Mouse (Mus musculus): ENCODE data around the gene Atp23. TPM values are rescaled to one million over a fixed set of nuclear protein-coding genes. Genes with fewer than 3 reads are reported as not detected.
A peak's percentile ranks its signal among the peaks of the same experiment; 100 is the strongest.

The Atp23 gene
- polyA plus RNA-seq, 1 experiment from 2014 or later, result 6.2 TPM

DNA sequence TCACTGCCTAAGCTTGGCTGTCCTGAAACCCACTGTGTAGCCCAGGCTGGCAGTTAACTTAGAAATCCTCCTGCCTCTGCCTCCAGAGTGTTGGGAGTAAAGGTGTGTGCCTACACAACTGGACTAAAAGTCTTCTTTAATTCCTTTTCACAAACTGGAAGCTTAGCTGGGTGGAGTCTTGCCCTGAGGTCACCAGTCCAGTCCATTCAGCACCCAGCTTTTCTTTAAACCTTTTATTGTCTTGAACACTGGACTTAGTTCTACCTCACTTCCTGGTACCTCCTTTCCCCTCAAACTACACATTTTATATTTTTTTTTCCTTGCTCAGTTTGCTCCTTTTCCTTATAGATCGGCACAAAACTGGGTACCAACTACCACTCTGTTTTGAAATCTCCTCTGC, 10.3 kb upstream of the Atp23 start:
- Histone ChIP-seq H3K27ac (replicated peaks) (no peak overlapping the region), H3K9me3 (replicated peaks) (no peaks in the 10 kb centered on the region), H3K4me1 (replicated peaks) (no peaks in the 10 kb centered on the region), H3K4me2 (no peak overlapping the region), H3K9ac (no peak overlapping the region), H3K27me3 (no peaks in the 10 kb centered on the region), H3K36me3 (replicated peaks) (no peaks in the 10 kb centered on the region), H3K4me3 (replicated peaks) (no peak overlapping the region)
- WGBS (ENCODE audit: insufficient replicate concordance), result 64% methylated on average over 1 of the region's 1 CpGs
- ATAC-seq (ENCODE audit: insufficient read depth), result no peak

DNA sequence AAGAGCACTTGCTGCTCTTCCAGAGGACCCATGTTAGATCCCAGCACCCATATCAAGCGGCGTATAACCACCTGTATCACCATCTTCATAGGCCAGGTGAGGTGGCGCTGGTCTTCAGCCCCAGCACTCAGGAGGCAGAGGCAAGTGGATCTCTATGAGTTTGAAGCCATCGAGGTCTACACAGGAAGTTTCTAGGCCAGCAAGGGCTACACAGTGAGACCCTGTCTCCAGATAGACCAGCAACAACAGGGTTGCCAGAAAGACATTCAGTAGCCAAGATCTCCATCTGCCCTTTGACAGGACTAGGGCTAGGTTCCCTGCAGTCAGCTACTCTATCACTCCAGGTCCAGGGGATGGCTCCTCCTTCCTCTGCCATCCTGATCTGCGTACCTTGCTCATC, 5.7 kb upstream of the Atp23 start:
- Histone ChIP-seq H3K9ac (no peak overlapping the region), H3K36me3 (replicated peaks) (no peaks in the 10 kb centered on the region), H3K9me3 (replicated peaks) (no peaks in the 10 kb centered on the region), H3K27ac (replicated peaks) (no peak overlapping the region), H3K4me2 (no peak overlapping the region), H3K4me3 (replicated peaks) (no peak overlapping the region), H3K4me1 (replicated peaks) (peaks cover 16% of the 10 kb centered on the region), H3K27me3 (no peaks in the 10 kb centered on the region)
- no peak for ATAC-seq (ENCODE audit: insufficient read depth)
- 75% methylated on average over 5 of the region's 5 CpGs for WGBS (ENCODE audit: insufficient replicate concordance)

- peak; percentile 72 for ATAC-seq (ENCODE audit: insufficient read depth)
- WGBS (ENCODE audit: insufficient replicate concordance), result under 1% methylated on average over 30 of the region's 30 CpGs
Observed at GRCm38 (mm10) chr10:126905650-126906075, 4.5 kb upstream of the Atp23 start.

GRCm38 (mm10) chr10:126905086-126905485, 3.9 kb upstream of the Atp23 start:
- H3K27me3 ChIP-seq, result no peaks in the 10 kb centered on the region
- peak overlapping the region; percentile 51; the same call in 1 of the 2 replicates for H3K9ac ChIP-seq
- no peaks in the 10 kb centered on the region for H3K9me3 ChIP-seq (replicated peaks)
- ATAC-seq (ENCODE audit: insufficient read depth), result no peak
- peak overlapping the region; percentile 73 for H3K27ac ChIP-seq (replicated peaks)
- peak overlapping the region; percentile 74 for H3K4me2 ChIP-seq
- 63% methylated on average over 8 of the region's 8 CpGs for WGBS (ENCODE audit: insufficient replicate concordance)
- peak overlapping the region; percentile 60 for H3K4me3 ChIP-seq (replicated peaks)
- H3K36me3 ChIP-seq (replicated peaks), result no peaks in the 10 kb centered on the region
- H3K4me1 ChIP-seq (replicated peaks), result peaks cover 30% of the 10 kb centered on the region

More at GRCm38 (mm10) chr10:126905650-126906075, 4.5 kb upstream of the Atp23 start:
- H3K27ac ChIP-seq (replicated peaks), result peak overlapping the region; percentile 73
- H3K36me3 ChIP-seq (replicated peaks), result no peaks in the 10 kb centered on the region
- no peaks in the 10 kb centered on the region for H3K27me3 ChIP-seq
- peak overlapping the region; percentile 60 for H3K4me3 ChIP-seq (replicated peaks)
- H3K4me2 ChIP-seq, result peak overlapping the region; percentile 74
- no peaks in the 10 kb centered on the region for H3K9me3 ChIP-seq (replicated peaks)
- peaks cover 26% of the 10 kb centered on the region for H3K4me1 ChIP-seq (replicated peaks)
- peak overlapping the region; percentile 51 for H3K9ac ChIP-seq

- no peak overlapping the region for H3K4me2 ChIP-seq
- no peak overlapping the region for H3K27ac ChIP-seq (replicated peaks)
- no peaks in the 10 kb centered on the region for H3K27me3 ChIP-seq
- ATAC-seq (ENCODE audit: insufficient read depth), result no peak
- WGBS (ENCODE audit: insufficient replicate concordance), result 24% methylated on average over 5 of the region's 5 CpGs
- H3K36me3 ChIP-seq (replicated peaks), result no peaks in the 10 kb centered on the region
- H3K4me3 ChIP-seq (replicated peaks), result no peak overlapping the region
- H3K9ac ChIP-seq, result no peak overlapping the region
- no peaks in the 10 kb centered on the region for H3K9me3 ChIP-seq (replicated peaks)
- peaks cover 36% of the 10 kb centered on the region for H3K4me1 ChIP-seq (replicated peaks)
Observed at GRCm38 (mm10) chr10:126904221-126904620, 3.1 kb upstream of the Atp23 start.

DNA sequence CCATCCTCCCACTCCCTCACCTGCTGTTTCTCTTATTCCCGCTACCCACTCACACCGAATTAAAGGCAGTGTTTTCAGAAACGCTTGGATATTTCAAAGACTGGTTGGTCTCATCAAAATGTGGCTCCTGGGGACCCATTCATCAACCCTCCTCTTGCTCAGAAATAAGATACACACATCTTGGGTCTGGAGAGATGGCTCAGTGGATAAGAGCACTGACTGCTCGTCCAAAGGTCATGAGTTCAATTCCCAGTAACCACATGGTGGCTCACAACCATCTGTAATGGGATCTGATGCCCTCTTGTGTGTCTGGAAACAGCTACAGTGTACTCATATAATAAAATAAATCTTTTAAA, 311 bp upstream of the Atp23 start:
- Histone ChIP-seq H3K4me2 (peak overlapping the region; percentile 94), H3K9ac (no peak overlapping the region), H3K9me3 (replicated peaks) (no peaks in the 10 kb centered on the region), H3K27me3 (no peaks in the 10 kb centered on the region), H3K4me3 (replicated peaks) (peak overlapping the region; percentile 66), H3K36me3 (replicated peaks) (no peaks in the 10 kb centered on the region; the same call in 1 of the 2 replicates), H3K4me1 (replicated peaks) (peaks cover 36% of the 10 kb centered on the region), H3K27ac (replicated peaks) (no peak overlapping the region)
- WGBS (ENCODE audit: insufficient replicate concordance), result 2% methylated on average over 4 of the region's 4 CpGs
- peak; percentile 2; the same call in 1 of the 2 replicates for ATAC-seq (ENCODE audit: insufficient read depth)

- Histone ChIP-seq H3K27me3 (no peaks in the 10 kb centered on the region), H3K9me3 (replicated peaks) (no peaks in the 10 kb centered on the region), H3K4me1 (replicated peaks) (peaks cover 22% of the 10 kb centered on the region), H3K27ac (replicated peaks) (no peak overlapping the region), H3K4me2 (no peak overlapping the region), H3K36me3 (replicated peaks) (peaks cover 30% of the 10 kb centered on the region), H3K4me3 (replicated peaks) (no peak overlapping the region), H3K9ac (no peak overlapping the region)
- WGBS (ENCODE audit: insufficient replicate concordance), result 68% methylated on average over 6 of the region's 6 CpGs
- ATAC-seq (ENCODE audit: insufficient read depth), result no peak
Observed at GRCm38 (mm10) chr10:126895891-126896290, 5.3 kb downstream of the Atp23 start.

- Histone ChIP-seq H3K4me1 (replicated peaks) (peaks cover 9% of the 10 kb centered on the region), H3K4me3 (replicated peaks) (no peak overlapping the region), H3K9ac (no peak overlapping the region), H3K27ac (replicated peaks) (no peak overlapping the region), H3K9me3 (replicated peaks) (no peaks in the 10 kb centered on the region), H3K27me3 (no peaks in the 10 kb centered on the region), H3K36me3 (replicated peaks) (peaks cover 46% of the 10 kb centered on the region), H3K4me2 (no peak overlapping the region)
- ATAC-seq (ENCODE audit: insufficient read depth), result no peak
- 82% methylated on average over 15 of the region's 15 CpGs for WGBS (ENCODE audit: insufficient replicate concordance)
Observed at GRCm38 (mm10) chr10:126894061-126894460, 7.1 kb downstream of the Atp23 start.

- Histone ChIP-seq H3K4me3 (replicated peaks) (no peak overlapping the region), H3K9me3 (replicated peaks) (no peaks in the 10 kb centered on the region), H3K27ac (replicated peaks) (no peak overlapping the region), H3K9ac (no peak overlapping the region), H3K4me2 (no peak overlapping the region), H3K4me1 (replicated peaks) (peaks cover 9% of the 10 kb centered on the region), H3K36me3 (replicated peaks) (peaks cover 53% of the 10 kb centered on the region), H3K27me3 (no peaks in the 10 kb centered on the region)
- no peak for ATAC-seq (ENCODE audit: insufficient read depth)
- 83% methylated on average over 7 of the region's 7 CpGs for WGBS (ENCODE audit: insufficient replicate concordance)
Observed at GRCm38 (mm10) chr10:126893145-126893544, 8.0 kb downstream of the Atp23 start.

DNA sequence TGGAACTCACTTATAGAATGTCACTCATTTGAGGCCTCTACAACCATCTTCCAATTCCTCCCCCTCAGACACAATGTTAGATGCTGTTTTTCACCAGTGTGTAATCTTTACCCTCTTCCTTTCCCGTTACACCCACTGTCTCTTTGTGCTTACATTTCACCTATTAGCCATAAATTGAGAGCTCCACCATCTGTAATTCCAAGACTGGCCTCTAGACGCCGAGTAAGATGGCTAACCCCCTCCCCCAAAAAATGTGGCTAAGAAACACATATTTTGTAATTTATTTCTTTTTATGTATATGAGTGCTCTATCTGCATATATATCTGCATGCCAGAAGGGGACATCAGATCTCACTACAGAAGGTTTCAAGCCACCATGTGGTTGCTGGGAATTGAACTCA, 27.4 kb downstream of the Atp23 start:
- 63% methylated on average over 3 of the region's 3 CpGs for WGBS (ENCODE audit: insufficient replicate concordance)
- Histone ChIP-seq H3K27ac (replicated peaks) (no peak overlapping the region), H3K9ac (no peak overlapping the region), H3K27me3 (no peaks in the 10 kb centered on the region), H3K36me3 (replicated peaks) (no peaks in the 10 kb centered on the region), H3K4me3 (replicated peaks) (no peak overlapping the region), H3K4me1 (replicated peaks) (no peaks in the 10 kb centered on the region), H3K4me2 (no peak overlapping the region), H3K9me3 (replicated peaks) (no peaks in the 10 kb centered on the region)
- no peak for ATAC-seq (ENCODE audit: insufficient read depth)

DNA sequence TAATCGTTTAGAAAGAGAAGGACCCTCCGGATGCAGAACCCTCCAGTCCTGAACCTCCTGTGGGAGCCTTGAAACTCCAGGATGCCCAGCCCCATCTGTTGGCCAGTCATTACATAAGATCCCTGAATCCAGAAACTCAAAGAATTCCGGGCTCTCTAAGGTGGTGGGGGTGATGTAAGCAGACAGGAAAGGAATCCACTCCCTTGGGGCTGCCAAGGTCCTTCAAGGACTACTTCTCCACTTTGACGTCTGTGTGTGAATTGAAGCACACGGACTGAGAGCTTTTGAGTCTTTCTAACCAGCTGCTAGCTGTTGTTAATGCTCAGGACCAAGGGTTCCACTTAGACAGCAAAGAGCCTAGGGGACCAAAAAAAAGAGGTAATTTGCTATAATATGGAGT, 28.9 kb downstream of the Atp23 start:
- H3K27ac ChIP-seq (replicated peaks), result no peak overlapping the region
- H3K4me1 ChIP-seq (replicated peaks), result no peaks in the 10 kb centered on the region
- H3K36me3 ChIP-seq (replicated peaks), result no peaks in the 10 kb centered on the region
- 53% methylated on average over 5 of the region's 5 CpGs for WGBS (ENCODE audit: insufficient replicate concordance)
- no peak for ATAC-seq (ENCODE audit: insufficient read depth)
- H3K27me3 ChIP-seq, result no peaks in the 10 kb centered on the region
- H3K4me3 ChIP-seq (replicated peaks), result no peak overlapping the region
- H3K4me2 ChIP-seq, result no peak overlapping the region
- no peak overlapping the region for H3K9ac ChIP-seq
- H3K9me3 ChIP-seq (replicated peaks), result no peaks in the 10 kb centered on the region

Measured in liver, embryonic 15.5 days (tissue).